Mouse (Mus musculus) skeletal muscle tissue, postnatal 0 days (tissue): Measurements from ENCODE around the gene Ccdc83. TPM values are rescaled to one million over a fixed set of nuclear protein-coding genes. Genes with fewer than 3 reads are reported as not detected.

Source experiments
- polyA plus RNA-seq: library from polyadenylated mRNA; unstranded; fragments of >200 nt; fragmentation: Nextera tagmentation; extraction: Ambion mirVana; gene quantifications from 2 replicates; pipeline ENCODE4 v1.2.1, GENCODE M21; 2015

Ccdc83 gene
- polyA plus RNA-seq = 0.55 and 0.59 TPM in 2 replicates

GRCm38 (mm10) chr7:90265289-90265970 is at the start of gene Ccdc83:
Ccdc83 (minus strand) TSS chr7:90265777.

GRCm38 (mm10) chr7:90301942-90302646 is 36.5 kb upstream of the Ccdc83 start, which contains the start of gene Sytl2:
Sytl2 (plus strand) TSS chr7:90302252.

Other genes starting within 250 kb of the Ccdc83 start
- gene Picalm, start 135.6 kb downstream of the Ccdc83 start, polyA plus RNA-seq = 27.5 and 36.3 TPM in 2 replicates
- 31.3 and 37.1 TPM in 2 replicates for gene Sytl2, start 36.5 kb upstream of the Ccdc83 start, polyA plus RNA-seq
- 0.22 and 0.27 TPM in 2 replicates for gene Ccdc89, start 160.8 kb upstream of the Ccdc83 start, polyA plus RNA-seq
- gene Crebzf, start 177.0 kb upstream of the Ccdc83 start, polyA plus RNA-seq = 14.3 and 15.4 TPM in 2 replicates
- gene Tmem126a, start 191.5 kb upstream of the Ccdc83 start, polyA plus RNA-seq = 118 and 121 TPM in 2 replicates
- 26.3 and 28.3 TPM in 2 replicates for gene Tmem126b, start 210.2 kb upstream of the Ccdc83 start, polyA plus RNA-seq
- 2.2 and 2.4 TPM in 2 replicates for gene Dlg2, start 210.9 kb upstream of the Ccdc83 start, polyA plus RNA-seq